Mouse (Mus musculus): ENCODE results near the gene Jaml. TPM values are rescaled to one million over a fixed set of nuclear protein-coding genes. Genes with fewer than 3 reads are reported as not detected.

The Jaml gene
- polyA plus RNA-seq, 1 experiment: not detected

- H3K4me3 ChIP-seq (ENCODE audit: insufficient read depth, poor library complexity, severe bottlenecking): no peak overlapping the region
- no peak overlapping the region for H3ac ChIP-seq (ENCODE audit: control insufficient read depth, insufficient read length, low read depth)
- H3K79me2 ChIP-seq (ENCODE audit: control insufficient read depth, insufficient read depth): no peaks in the 10 kb centered on the region
- no peak for TF ChIP-seq CTCF (IDR thresholded peaks at IDR 0.05; ENCODE audit: control insufficient read depth, insufficient read depth, insufficient read length)
- no peaks in the 10 kb centered on the region for H3K79me3 ChIP-seq (ENCODE audit: low read depth)
- H3K36me3 ChIP-seq (ENCODE audit: control insufficient read depth, insufficient read depth): no peaks in the 10 kb centered on the region
- peaks cover 37% of the 10 kb centered on the region for H3K27me3 ChIP-seq (ENCODE audit: control insufficient read depth, insufficient read depth, insufficient read length)
These were observed 18.8 kb upstream of the Jaml start for GRCm38 (mm10) chr9:45060151-45060550.

DNA sequence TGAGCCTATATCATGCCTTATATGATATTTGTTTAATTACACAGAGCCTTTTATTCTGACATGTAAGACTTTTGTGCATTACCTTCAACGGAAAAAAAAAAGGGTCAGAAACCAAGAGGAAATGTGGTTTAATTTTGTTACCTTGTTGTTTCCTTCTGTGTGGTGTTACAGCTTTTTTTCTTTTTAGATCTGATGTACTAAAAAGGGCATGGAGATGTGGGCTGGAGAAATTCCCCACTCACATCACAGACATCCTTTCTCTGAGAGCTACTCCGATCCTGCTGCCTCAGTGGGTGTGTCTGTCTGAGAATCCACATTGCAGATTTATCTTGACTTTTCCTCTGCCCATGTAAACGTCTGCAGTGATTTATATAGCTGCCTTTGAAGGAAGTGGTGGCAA is 16.3 kb upstream of the Jaml start:
- TF ChIP-seq MAX (IDR thresholded peaks at IDR 0.05): no peak
- Histone ChIP-seq H3K79me3 (ENCODE audit: low read depth) (no peaks in the 10 kb centered on the region), H3K36me3 (ENCODE audit: control insufficient read depth, insufficient read depth) (no peaks in the 10 kb centered on the region), H3K4me3 (ENCODE audit: insufficient read depth, poor library complexity, severe bottlenecking) (no peak overlapping the region), H3ac (ENCODE audit: control insufficient read depth, insufficient read length, low read depth) (no peak overlapping the region), H3K27me3 (ENCODE audit: control insufficient read depth, insufficient read depth, insufficient read length) (peaks cover 39% of the 10 kb centered on the region), H3K79me2 (ENCODE audit: control insufficient read depth, insufficient read depth) (no peaks in the 10 kb centered on the region)

DNA sequence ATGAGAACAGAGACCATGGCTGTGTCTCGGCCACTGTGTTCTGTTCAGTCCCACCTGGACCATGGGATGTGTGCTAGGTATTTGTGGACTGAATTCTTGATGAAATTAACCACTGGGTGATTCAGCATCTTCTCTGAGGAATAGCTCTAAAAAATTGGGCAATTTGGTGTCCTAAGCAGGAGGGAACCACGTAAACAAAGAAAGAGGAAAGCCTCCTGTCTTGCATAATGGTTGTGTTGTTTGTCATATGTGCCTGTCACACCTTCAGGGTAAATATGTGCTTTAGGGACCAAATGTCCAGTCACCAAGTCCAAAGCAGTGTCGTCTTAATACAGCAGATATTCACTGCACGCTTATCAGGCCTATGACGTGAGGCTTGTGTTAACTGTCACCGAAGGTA is 14.6 kb upstream of the Jaml start:
- no peaks in the 10 kb centered on the region for H3K36me3 ChIP-seq (ENCODE audit: control insufficient read depth, insufficient read depth)
- TF ChIP-seq USF1 (IDR thresholded peaks at IDR 0.05; ENCODE audit: low read depth) (no peak), MAX (IDR thresholded peaks at IDR 0.05) (no peak), FOSL1 (IDR thresholded peaks at IDR 0.05; ENCODE audit: insufficient read depth, low read length, poor library complexity, severe bottlenecking) (no peak), MYOG (IDR thresholded peaks at IDR 0.05; ENCODE audit: control insufficient read depth, extremely low read depth, insufficient read length) (no peak), MYOD1 (IDR thresholded peaks at IDR 0.05; ENCODE audit: control insufficient read depth, insufficient read length, low read depth) (no peak), CEBPB (IDR thresholded peaks at IDR 0.05; ENCODE audit: low read depth) (no peak), CTCF (IDR thresholded peaks at IDR 0.05; ENCODE audit: control insufficient read depth, insufficient read depth, insufficient read length) (no peak)
- H3ac ChIP-seq (ENCODE audit: control insufficient read depth, insufficient read length, low read depth): no peak overlapping the region
- no peak overlapping the region for H3K4me3 ChIP-seq (ENCODE audit: insufficient read depth, poor library complexity, severe bottlenecking)
- H3K27me3 ChIP-seq (ENCODE audit: control insufficient read depth, insufficient read depth, insufficient read length): peaks cover 30% of the 10 kb centered on the region
- no peaks in the 10 kb centered on the region for H3K79me3 ChIP-seq (ENCODE audit: low read depth)
- H3K79me2 ChIP-seq (ENCODE audit: control insufficient read depth, insufficient read depth): no peaks in the 10 kb centered on the region

- H3ac ChIP-seq (ENCODE audit: control insufficient read depth, insufficient read length, low read depth): no peak overlapping the region
- no peaks in the 10 kb centered on the region for H3K79me3 ChIP-seq (ENCODE audit: low read depth)
- TF ChIP-seq CTCF (IDR thresholded peaks at IDR 0.05; ENCODE audit: control insufficient read depth, insufficient read depth, insufficient read length) (no peak), FOSL1 (IDR thresholded peaks at IDR 0.05; ENCODE audit: insufficient read depth, low read length, poor library complexity, severe bottlenecking) (no peak)
- H3K27me3 ChIP-seq (ENCODE audit: control insufficient read depth, insufficient read depth, insufficient read length): peaks cover 37% of the 10 kb centered on the region
- no peaks in the 10 kb centered on the region for H3K36me3 ChIP-seq (ENCODE audit: control insufficient read depth, insufficient read depth)
- no peak overlapping the region for H3K4me3 ChIP-seq (ENCODE audit: insufficient read depth, poor library complexity, severe bottlenecking)
- H3K79me2 ChIP-seq (ENCODE audit: control insufficient read depth, insufficient read depth): no peaks in the 10 kb centered on the region
These were observed 12.2 kb upstream of the Jaml start for GRCm38 (mm10) chr9:45066735-45067134.

- H3K4me3 ChIP-seq (ENCODE audit: insufficient read depth, poor library complexity, severe bottlenecking): no peak overlapping the region
- no peaks in the 10 kb centered on the region for H3K79me3 ChIP-seq (ENCODE audit: low read depth)
- TF ChIP-seq MAX (IDR thresholded peaks at IDR 0.05) (no peak), CTCF (IDR thresholded peaks at IDR 0.05; ENCODE audit: control insufficient read depth, insufficient read depth, insufficient read length) (no peak), CEBPB (IDR thresholded peaks at IDR 0.05; ENCODE audit: low read depth) (no peak), FOSL1 (IDR thresholded peaks at IDR 0.05; ENCODE audit: insufficient read depth, low read length, poor library complexity, severe bottlenecking) (no peak), MYOD1 (IDR thresholded peaks at IDR 0.05; ENCODE audit: control insufficient read depth, insufficient read length, low read depth) (no peak), MYOG (IDR thresholded peaks at IDR 0.05; ENCODE audit: control insufficient read depth, extremely low read depth, insufficient read length) (no peak), USF1 (IDR thresholded peaks at IDR 0.05; ENCODE audit: low read depth) (no peak)
- no peaks in the 10 kb centered on the region for H3K36me3 ChIP-seq (ENCODE audit: control insufficient read depth, insufficient read depth)
- H3ac ChIP-seq (ENCODE audit: control insufficient read depth, insufficient read length, low read depth): no peak overlapping the region
- no peaks in the 10 kb centered on the region for H3K79me2 ChIP-seq (ENCODE audit: control insufficient read depth, insufficient read depth)
- H3K27me3 ChIP-seq (ENCODE audit: control insufficient read depth, insufficient read depth, insufficient read length): peaks cover 36% of the 10 kb centered on the region
These were observed 7.2 kb upstream of the Jaml start for GRCm38 (mm10) chr9:45071800-45072199.

DNA sequence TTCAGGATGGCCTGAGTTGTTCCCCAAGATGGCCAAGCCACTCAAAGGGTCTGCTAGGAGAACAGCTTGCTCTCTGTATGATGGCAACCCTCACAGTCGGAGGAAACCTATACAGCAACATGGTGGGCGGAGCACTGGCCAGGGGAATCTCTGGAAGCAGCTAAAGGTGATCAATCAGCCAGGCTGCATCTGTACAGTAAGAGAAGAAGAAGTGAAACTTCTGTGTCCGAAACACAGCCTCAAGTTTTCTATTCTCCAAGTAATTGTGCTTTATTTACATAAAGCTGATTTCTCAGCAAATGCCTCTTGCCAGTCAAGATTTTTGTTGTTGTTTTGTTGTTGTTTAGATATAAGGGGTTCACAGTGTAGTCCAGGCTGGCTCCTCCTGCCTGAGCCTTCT is 1.1 kb upstream of the Jaml start:
- no peaks in the 10 kb centered on the region for H3K79me2 ChIP-seq (ENCODE audit: control insufficient read depth, insufficient read depth)
- TF ChIP-seq MAX (IDR thresholded peaks at IDR 0.05): no peak
- no peak for TF ChIP-seq CEBPB (IDR thresholded peaks at IDR 0.05; ENCODE audit: low read depth)
- no peak for TF ChIP-seq MYOD1 (IDR thresholded peaks at IDR 0.05; ENCODE audit: control insufficient read depth, insufficient read length, low read depth)
- TF ChIP-seq CTCF (IDR thresholded peaks at IDR 0.05; ENCODE audit: control insufficient read depth, insufficient read depth, insufficient read length): no peak
- no peak for TF ChIP-seq FOSL1 (IDR thresholded peaks at IDR 0.05; ENCODE audit: insufficient read depth, low read length, poor library complexity, severe bottlenecking)
- no peak for TF ChIP-seq MYOG (IDR thresholded peaks at IDR 0.05; ENCODE audit: control insufficient read depth, extremely low read depth, insufficient read length)
- TF ChIP-seq USF1 (IDR thresholded peaks at IDR 0.05; ENCODE audit: low read depth): no peak
- peaks cover 74% of the 10 kb centered on the region for H3K27me3 ChIP-seq (ENCODE audit: control insufficient read depth, insufficient read depth, insufficient read length)
- no peak overlapping the region for H3ac ChIP-seq (ENCODE audit: control insufficient read depth, insufficient read length, low read depth)
- H3K4me3 ChIP-seq (ENCODE audit: insufficient read depth, poor library complexity, severe bottlenecking): no peak overlapping the region
- no peaks in the 10 kb centered on the region for H3K36me3 ChIP-seq (ENCODE audit: control insufficient read depth, insufficient read depth)
- H3K79me3 ChIP-seq (ENCODE audit: low read depth): no peaks in the 10 kb centered on the region

Data from C2C12 (cell line).